Mouse (Mus musculus) MEL (cell line): ENCODE measurements at regions not wholly inside any gene's neighbourhood (a gene's known extent, or its start where the extent isn't known, plus 50 kb on each side); places are given as distances from the start of the nearest gene placed in this dataset.

Source experiments
- DNase-seq: peaks from one replicate; pipeline ENCODE4 v3.0.0; 2011; ENCODE audit warnings: low read depth, low spot score
- H3K27ac ChIP-seq: 2 replicates; pipeline ENCODE4 v1.5.1; 2012; ENCODE audit warnings: low read depth, mild to moderate bottlenecking, control low read depth, low read length, moderate library complexity; ENCODE audit not compliant: control insufficient read depth
- H3K27me3 ChIP-seq, 2 experiments: fragments of 150-350 bp in 1 of 2; sonication (generic) in 1 of 2; 2 replicates each; pipeline ENCODE4 v1.6.1; 2012; ENCODE audit warnings: low read length in 2 of 2, mild to moderate bottlenecking in 2 of 2, improper control_type of control experiment in 1 of 2, moderate library complexity in 1 of 2; ENCODE audit not compliant: insufficient read depth in 2 of 2, control insufficient read depth in 1 of 2
- H3K36me3 ChIP-seq, 2 experiments: 2 replicates each; pipeline ENCODE4 v1.6.1; 2012 to 2014; ENCODE audit warnings: low read length in 2 of 2, improper control_type of control experiment in 1 of 2, inconsistent platforms in 1 of 2, mild to moderate bottlenecking in 1 of 2; ENCODE audit not compliant: insufficient read depth in 2 of 2, control insufficient read depth in 1 of 2
- H3K4me1 ChIP-seq, 2 experiments: fragments of 150-350 bp in 1 of 2; sonication (generic) in 1 of 2; 2 replicates each; pipeline ENCODE4 v1.6.1; 2012; ENCODE audit warnings: low read length in 2 of 2, improper control_type of control experiment in 1 of 2, mild to moderate bottlenecking in 1 of 2; ENCODE audit not compliant: insufficient read depth in 2 of 2, control insufficient read depth in 1 of 2
- H3K4me3 ChIP-seq, 2 experiments: fragments of 150-350 bp in 1 of 2; sonication (generic) in 1 of 2; 2 replicates each; pipeline ENCODE4 v1.5.1; 2012; ENCODE audit warnings: low read depth in 2 of 2, low read length in 2 of 2, mild to moderate bottlenecking in 2 of 2, moderate library complexity in 2 of 2, control low read depth in 1 of 2, improper control_type of control experiment in 1 of 2; ENCODE audit not compliant: control insufficient read depth in 1 of 2, insufficient read depth in 1 of 2
- H3K79me2 ChIP-seq: 2 replicates; pipeline ENCODE4 v1.6.1; 2012; ENCODE audit warnings: mild to moderate bottlenecking, low read length, moderate library complexity; ENCODE audit not compliant: control insufficient read depth, poor library complexity, insufficient read depth
- H3K9ac ChIP-seq: 2 replicates; pipeline ENCODE4 v1.6.1; 2012; ENCODE audit warnings: low read depth, mild to moderate bottlenecking, control low read depth, low read length, moderate library complexity; ENCODE audit not compliant: control insufficient read depth, poor library complexity, severe bottlenecking
- H3K9me3 ChIP-seq: fragments of 150-350 bp; sonication (generic); replicated peaks from 2 replicates; pipeline ENCODE4 v1.6.1; 2012; ENCODE audit warnings: mild to moderate bottlenecking, low read length, improper control_type of control experiment, moderate library complexity; ENCODE audit not compliant: insufficient read depth
- CHD2 ChIP-seq: IDR thresholded peaks from 2 replicates; pipeline ENCODE4 v1.6.1; 2011; ENCODE audit warnings: low read length, improper control_type of control experiment
- CTCF ChIP-seq, 3 experiments: IDR thresholded peaks in 2 of 3; conservative IDR thresholded peaks in 1 of 3; 2 replicates each; pipeline ENCODE4 v1.5.1; 2011 to 2012; ENCODE audit warnings: low read length in 3 of 3, low read depth in 2 of 3, mild to moderate bottlenecking in 2 of 3, improper control_type of control experiment in 1 of 3, inconsistent platforms in 1 of 3, mixed read lengths in 1 of 3, moderate library complexity in 1 of 3; ENCODE audit not compliant: control insufficient read depth in 1 of 3, insufficient read depth in 1 of 3, poor library complexity in 1 of 3, severe bottlenecking in 1 of 3
- EP300 ChIP-seq, 2 experiments: IDR thresholded peaks; 2 replicates each; pipeline ENCODE4 v1.6.1; 2011; ENCODE audit warnings: improper control_type of control experiment in 2 of 2, low read length in 2 of 2, low read depth in 1 of 2, mild to moderate bottlenecking in 1 of 2
- ETS1 ChIP-seq: IDR thresholded peaks from 2 replicates; pipeline ENCODE4 v1.6.1; 2012; ENCODE audit warnings: low read depth, mild to moderate bottlenecking, inconsistent platforms, low read length, improper control_type of control experiment, moderate library complexity
- GABPA ChIP-seq: IDR thresholded peaks from 2 replicates; pipeline ENCODE4 v1.6.1; 2012; ENCODE audit warnings: low read depth, mild to moderate bottlenecking, inconsistent platforms, low read length, improper control_type of control experiment, moderate library complexity
- GATA1 ChIP-seq: IDR thresholded peaks from 2 replicates; pipeline ENCODE4 v1.6.1; 2011; ENCODE audit warnings: low read depth, low read length, improper control_type of control experiment
- MAX ChIP-seq: IDR thresholded peaks from 2 replicates; pipeline ENCODE4 v1.6.1; 2011; ENCODE audit warnings: low read length, improper control_type of control experiment
- MEF2A ChIP-seq: IDR thresholded peaks from 2 replicates; pipeline ENCODE4 v1.6.1; 2014; ENCODE audit warnings: low read depth, mild to moderate bottlenecking, inconsistent platforms, low read length, improper control_type of control experiment; ENCODE audit not compliant: poor library complexity, insufficient replicate concordance, severe bottlenecking; ENCODE audit errors: extremely low read depth
- MXI1 ChIP-seq: IDR thresholded peaks from 2 replicates; pipeline ENCODE4 v1.6.1; 2011; ENCODE audit warnings: mild to moderate bottlenecking, low read depth, low read length, improper control_type of control experiment
- MYB ChIP-seq: IDR thresholded peaks from 2 replicates; pipeline ENCODE4 v1.6.1; 2011; ENCODE audit warnings: mild to moderate bottlenecking, low read depth, low read length, improper control_type of control experiment
- NELFE ChIP-seq: IDR thresholded peaks from 2 replicates; pipeline ENCODE4 v1.6.1; 2011; ENCODE audit warnings: low read depth, low read length, improper control_type of control experiment
- NRF1 ChIP-seq: IDR thresholded peaks from 2 replicates; pipeline ENCODE4 v1.6.1; 2014; ENCODE audit warnings: low read depth, mild to moderate bottlenecking, inconsistent platforms, low read length, improper control_type of control experiment, moderate library complexity; ENCODE audit not compliant: poor library complexity, insufficient read depth, severe bottlenecking
- RAD21 ChIP-seq: IDR thresholded peaks from 2 replicates; pipeline ENCODE4 v1.6.1; 2011; ENCODE audit warnings: mild to moderate bottlenecking, low read depth, low read length, improper control_type of control experiment
- RCOR1 ChIP-seq: IDR thresholded peaks from 2 replicates; pipeline ENCODE4 v1.6.1; 2012; ENCODE audit warnings: low read depth, mild to moderate bottlenecking, inconsistent platforms, low read length, improper control_type of control experiment
- SIN3A ChIP-seq: IDR thresholded peaks from 2 replicates; pipeline ENCODE4 v1.6.1; 2012; ENCODE audit warnings: low read length, improper control_type of control experiment, inconsistent platforms
- SMC3 ChIP-seq: IDR thresholded peaks from 2 replicates; pipeline ENCODE4 v1.6.1; 2011; ENCODE audit warnings: low read depth, low read length, improper control_type of control experiment
- TAL1 ChIP-seq: IDR thresholded peaks from 2 replicates; pipeline ENCODE4 v1.6.1; 2012; ENCODE audit warnings: mild to moderate bottlenecking, inconsistent platforms, low read length, moderate library complexity, mixed read lengths
- UBTF ChIP-seq: IDR thresholded peaks from 2 replicates; pipeline ENCODE4 v1.6.1; 2012; ENCODE audit warnings: low read depth, mild to moderate bottlenecking, inconsistent platforms, low read length, improper control_type of control experiment, moderate library complexity, borderline replicate concordance; ENCODE audit not compliant: insufficient read depth
- USF1 ChIP-seq: IDR thresholded peaks from 2 replicates; pipeline ENCODE4 v1.6.1; 2014; ENCODE audit warnings: low read depth, mild to moderate bottlenecking, inconsistent platforms, low read length, improper control_type of control experiment, moderate library complexity
- USF2 ChIP-seq, 2 experiments: IDR thresholded peaks; 2 replicates each; pipeline ENCODE4 v1.6.1; 2011 to 2012; ENCODE audit warnings: improper control_type of control experiment in 2 of 2, low read length in 2 of 2, borderline replicate concordance in 1 of 2, inconsistent platforms in 1 of 2, low read depth in 1 of 2, mild to moderate bottlenecking in 1 of 2; ENCODE audit not compliant: insufficient read depth in 1 of 2
- ZC3H11A ChIP-seq: IDR thresholded peaks from 2 replicates; pipeline ENCODE4 v1.6.1; 2012; ENCODE audit warnings: low read depth, mild to moderate bottlenecking, inconsistent platforms, low read length, improper control_type of control experiment
- ZKSCAN1 ChIP-seq: IDR thresholded peaks from 2 replicates; pipeline ENCODE4 v1.6.1; 2012; ENCODE audit warnings: low read depth, mild to moderate bottlenecking, inconsistent platforms, low read length, improper control_type of control experiment, moderate library complexity

DNA sequence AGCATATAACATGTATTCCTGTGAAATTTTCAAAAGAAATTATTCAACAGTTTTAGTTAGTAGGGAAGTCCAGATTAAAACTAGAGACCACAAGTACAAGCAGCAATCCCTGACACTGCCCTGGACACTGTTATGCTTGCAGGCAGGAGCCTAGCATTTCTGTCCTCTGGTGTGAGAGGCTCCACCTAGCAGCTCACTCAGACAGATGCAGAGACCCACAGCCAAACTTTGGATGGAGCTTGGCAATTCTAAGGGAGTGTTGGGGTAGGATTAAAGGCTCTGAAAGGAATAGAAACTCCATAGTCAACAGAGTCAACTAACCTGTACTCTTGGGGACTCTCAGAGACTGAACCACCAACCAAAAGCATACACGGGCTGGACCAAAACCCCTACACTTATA lies 509.8 kb downstream of the Flrt2 start:
- Histone ChIP-seq H3K27ac (no peak overlapping the region), H3K4me1 (no peaks in the 10 kb centered on the region), H3K27me3 (no peaks in the 10 kb centered on the region), H3K36me3 (no peaks in the 10 kb centered on the region), H3K79me2 (no peaks in the 10 kb centered on the region), H3K9me3 (no peaks in the 10 kb centered on the region), H3K9ac (no peak overlapping the region), H3K4me3 (no peak overlapping the region)
- no peak for TF ChIP-seq SMC3
- TF ChIP-seq ZKSCAN1: no peak
- no peak for TF ChIP-seq SIN3A
- TF ChIP-seq UBTF: no peak
- no peak for TF ChIP-seq RAD21
- no peak for TF ChIP-seq USF2 (IDR thresholded peaks at IDR 0.05; ENCODE audit: borderline replicate concordance in 1 of 2, insufficient read depth in 1 of 2, low read depth in 1 of 2, low read length in 2 of 2)
- no peak for TF ChIP-seq USF1
- no peak for TF ChIP-seq TAL1
- no peak for TF ChIP-seq MAX
- TF ChIP-seq GATA1: no peak
- no peak for TF ChIP-seq ZC3H11A
- no peak for TF ChIP-seq NELFE
- TF ChIP-seq NRF1: no peak
- no peak for TF ChIP-seq CTCF (IDR thresholded peaks at IDR 0.05 in 2 of 3, conservative IDR thresholded peaks at IDR 0.05 in 1 of 3; ENCODE audit: control insufficient read depth in 1 of 3, insufficient read depth in 1 of 3, low read depth in 2 of 3, low read length in 3 of 3, poor library complexity in 1 of 3, severe bottlenecking in 1 of 3)
- TF ChIP-seq MEF2A: no peak
- TF ChIP-seq MYB: no peak
- TF ChIP-seq GABPA: no peak
- no peak for TF ChIP-seq RCOR1
- no peak for DNase-seq

- H3K36me3 ChIP-seq: no peaks in the 10 kb centered on the region
- H3K27me3 ChIP-seq: no peaks in the 10 kb centered on the region
- H3K9me3 ChIP-seq: no peaks in the 10 kb centered on the region
- no peak for DNase-seq
- H3K9ac ChIP-seq: no peak overlapping the region
- TF ChIP-seq ETS1 (no peak), ZKSCAN1 (no peak), EP300 (IDR thresholded peaks at IDR 0.05; ENCODE audit: low read depth in 1 of 2, low read length in 2 of 2) (no peak), USF1 (no peak), GABPA (no peak), UBTF (no peak), MXI1 (no peak), CHD2 (no peak)
- no peaks in the 10 kb centered on the region for H3K4me1 ChIP-seq
- H3K4me3 ChIP-seq: no peak overlapping the region
- H3K27ac ChIP-seq: no peak overlapping the region
- H3K79me2 ChIP-seq: no peaks in the 10 kb centered on the region
Measured at GRCm38 (mm10) chr12:96226446-96226845, 534.4 kb downstream of the Flrt2 start.
